Mouse (Mus musculus): ENCODE results near the gene Map6.

The Map6 gene

DNA sequence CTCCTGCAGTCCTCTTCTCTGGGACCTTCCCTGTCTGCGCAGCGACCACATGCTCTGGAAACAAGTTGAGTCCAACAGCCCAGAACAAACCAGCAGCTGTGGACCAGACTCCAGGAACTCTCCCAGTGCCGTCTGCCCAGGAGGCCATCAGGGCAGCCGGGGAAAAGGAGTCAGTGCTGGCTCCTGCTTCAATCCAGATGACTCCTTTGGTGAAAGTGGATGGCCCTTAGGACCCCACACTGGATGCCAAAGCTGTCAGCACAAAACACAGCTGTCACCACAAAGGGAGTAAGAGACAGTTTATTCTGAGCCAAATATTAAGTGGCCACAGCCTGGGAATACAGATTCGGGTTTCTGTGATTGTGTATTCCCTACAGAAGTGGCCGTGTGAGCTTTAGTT lies 23.7 kb downstream of the Map6 start:
- POLR2A ChIA-PET: interaction anchor here in 2 of 4 experiments (0.6 to 2.8 kb wide), 6 partner anchors 12 to 163 kb away, joined by 3 to 16 read pairs (median 4); no protein-coding TSS in a partner anchor
- CTCF ChIA-PET: interaction anchor here in 1 of 4 experiments (1.4 kb wide), 1 partner anchor 24 kb away, joined by 3 read pairs; the partner anchor contains the start of gene Map6

DNA sequence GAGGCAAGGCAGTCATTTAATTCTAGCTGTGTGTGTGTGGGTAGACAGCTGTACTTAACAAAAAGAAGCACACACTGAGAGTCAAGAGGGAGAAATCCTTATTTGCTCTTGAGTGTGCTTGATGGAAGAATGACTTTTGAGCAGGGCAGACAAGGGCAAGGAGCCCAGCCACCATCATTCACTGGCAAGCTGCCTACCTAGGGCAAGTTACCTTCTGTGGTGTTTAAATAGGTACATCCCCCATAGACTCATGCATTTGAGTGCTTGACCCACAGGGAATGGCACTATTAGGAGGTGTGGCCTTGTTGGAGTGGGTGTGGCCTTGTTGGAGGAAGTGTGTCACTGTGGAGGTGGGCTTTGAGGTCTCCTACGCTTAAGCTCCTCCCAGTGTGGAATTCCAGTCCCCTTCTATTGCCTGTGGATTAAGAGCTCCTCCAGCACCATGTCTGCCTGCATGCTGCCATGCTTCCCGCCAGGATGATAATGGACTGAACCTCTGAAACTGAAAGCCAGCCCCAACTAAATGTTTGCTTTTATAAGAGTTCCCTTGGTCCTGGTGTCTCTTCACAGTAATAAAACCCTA lies 27.0 kb downstream of the Map6 start:
- CTCF ChIA-PET: interaction anchor here in 3 of 4 experiments (0.6 to 1.4 kb wide), 4 partner anchors 32 to 1227 kb away, joined by 3 to 5 read pairs (median 4); no protein-coding TSS in a partner anchor

DNA sequence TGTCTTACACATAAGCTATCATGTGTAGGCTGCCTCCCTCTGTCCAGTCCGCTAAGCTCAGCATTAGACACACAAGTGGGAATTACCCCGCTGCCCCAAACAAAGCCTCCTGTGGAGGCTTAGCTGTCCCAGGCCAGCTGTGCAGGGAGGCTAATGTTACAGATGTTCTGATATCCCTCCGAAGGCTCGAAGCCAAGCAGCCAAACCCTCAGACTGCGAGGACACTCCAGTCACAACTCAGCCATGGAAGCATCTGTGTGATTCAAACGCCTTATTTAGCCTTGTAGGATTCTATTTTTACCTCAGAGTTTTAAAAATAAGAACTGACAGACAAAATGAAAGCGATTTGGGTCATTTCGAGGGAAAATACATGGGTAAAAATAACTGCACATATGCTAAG lies 27.9 kb downstream of the Map6 start:
- POLR2A ChIA-PET: interaction anchor here (0.5 to 3.3 kb wide), 7 partner anchors 8 to 113 kb away, joined by 3 to 20 read pairs (median 3); partner anchors contain the start of gene Dgat2 (in 1 of the 4)
- CTCF ChIA-PET: interaction anchor here in 2 of 4 experiments (0.6 to 1.4 kb wide), 2 partner anchors 66 to 70 kb away, joined by 3 to 5 read pairs; no protein-coding TSS in a partner anchor

More for the DNA sequence above, 27.0 kb downstream of the Map6 start:
- POLR2A ChIA-PET: interaction anchor here in 3 of 4 experiments (0.5 to 3.3 kb wide), 10 partner anchors 9 to 233 kb away, joined by 3 to 20 read pairs (median 4); partner anchors contain the start of gene Dgat2 (in 1 of the 3)

DNA sequence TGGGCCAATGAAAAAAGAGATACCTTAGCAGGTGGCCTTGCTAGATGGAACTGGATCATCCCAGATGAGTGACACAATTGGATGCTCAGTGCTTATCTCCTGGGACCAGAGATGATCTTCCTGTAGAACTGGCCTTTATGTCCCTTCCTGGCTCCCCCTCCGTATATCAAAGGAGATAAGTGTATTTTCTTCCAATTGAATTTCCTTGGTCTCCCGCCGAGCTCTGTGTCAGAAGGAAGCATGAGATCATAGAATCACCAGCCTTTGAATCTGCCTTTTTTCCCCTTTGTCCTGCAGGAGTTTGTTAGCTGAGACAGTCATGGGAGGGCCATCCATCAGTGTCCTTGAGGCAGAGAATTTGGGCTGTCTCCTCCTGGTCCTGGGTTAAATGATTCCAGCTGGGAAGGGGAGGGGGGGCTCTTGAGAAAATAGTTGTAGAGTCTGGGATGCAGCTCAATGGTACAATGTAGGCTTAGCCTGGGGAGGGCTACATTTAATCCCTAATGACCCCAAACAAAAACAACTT lies 33.5 kb downstream of the Map6 start:
- CTCF ChIA-PET: interaction anchor here in 1 of 4 experiments (0.6 to 0.7 kb wide), 2 partner anchors 91 to 167 kb away, joined by 3 to 4 read pairs; no protein-coding TSS in a partner anchor
- POLR2A ChIA-PET: interaction anchor here in 1 of 4 experiments (1.1 to 2.3 kb wide), 3 partner anchors 9 to 24 kb away, joined by 3 to 5 read pairs (median 3); no protein-coding TSS in a partner anchor

DNA sequence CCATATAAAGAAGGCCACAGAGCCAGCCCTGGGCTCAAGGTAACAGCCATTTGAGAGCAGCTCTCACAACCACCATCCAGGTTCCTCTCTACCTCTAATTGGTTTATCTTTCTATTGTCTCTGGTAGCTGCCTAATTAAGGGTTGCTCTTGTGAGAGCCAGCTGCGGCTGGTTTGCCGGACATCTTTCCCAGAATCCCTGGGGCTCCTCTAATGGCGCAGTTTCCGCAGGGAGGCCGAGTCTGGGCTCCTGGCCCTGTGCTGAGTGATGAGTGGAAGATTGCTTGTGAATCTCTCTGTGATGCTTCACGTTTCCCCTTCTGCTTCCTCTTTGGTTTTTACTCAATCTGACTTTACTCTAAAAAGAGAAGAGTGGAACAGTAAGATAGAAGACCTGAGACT lies 36.8 kb downstream of the Map6 start:
- ChIA-PET POLR2A (interaction anchor here in 3 of 4 experiments (0.9 to 3.9 kb wide), 11 partner anchors 9 to 180 kb away, joined by 3 to 20 read pairs (median 4); partner anchors contain the start of genes Rps3 (in 1 of the 3) and Serpinh1 (in 1 of the 3)), CTCF (interaction anchor here (0.5 to 2.9 kb wide), 9 partner anchors 17 to 1151 kb away, joined by 3 to 9 read pairs (median 4); no protein-coding TSS in a partner anchor)

DNA sequence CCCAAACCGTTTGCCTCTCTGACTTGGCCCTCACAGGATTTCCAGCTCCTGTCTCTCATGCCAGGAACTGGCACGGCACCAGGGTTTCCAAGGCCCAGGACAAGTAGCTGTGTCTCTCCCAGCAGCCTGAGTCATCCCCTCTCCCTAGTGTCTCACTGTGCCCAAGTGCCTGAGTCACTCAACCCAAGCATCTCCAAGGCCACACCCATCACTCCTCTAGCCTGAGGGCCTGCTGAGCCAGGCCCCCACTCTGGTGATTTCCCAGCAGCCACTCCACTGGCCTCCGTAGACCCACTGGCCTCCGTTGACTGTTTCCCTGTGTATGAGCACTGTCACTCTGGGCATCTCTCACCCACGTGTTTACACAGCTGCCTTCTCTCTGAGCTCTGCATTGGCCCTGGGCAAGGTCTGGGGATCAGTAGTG lies 37.7 kb downstream of the Map6 start:
- ChIA-PET POLR2A (interaction anchor here in 3 of 4 experiments (0.6 to 3.9 kb wide), 15 partner anchors 11 to 648 kb away, joined by 3 to 20 read pairs (median 3); partner anchors contain the start of genes Emsy (in 1 of the 3) and Serpinh1 (in 1 of the 3)), CTCF (interaction anchor here in 2 of 4 experiments (1.1 to 2.9 kb wide), 3 partner anchors 28 to 43 kb away, joined by 3 to 9 read pairs (median 6); no protein-coding TSS in a partner anchor)

DNA sequence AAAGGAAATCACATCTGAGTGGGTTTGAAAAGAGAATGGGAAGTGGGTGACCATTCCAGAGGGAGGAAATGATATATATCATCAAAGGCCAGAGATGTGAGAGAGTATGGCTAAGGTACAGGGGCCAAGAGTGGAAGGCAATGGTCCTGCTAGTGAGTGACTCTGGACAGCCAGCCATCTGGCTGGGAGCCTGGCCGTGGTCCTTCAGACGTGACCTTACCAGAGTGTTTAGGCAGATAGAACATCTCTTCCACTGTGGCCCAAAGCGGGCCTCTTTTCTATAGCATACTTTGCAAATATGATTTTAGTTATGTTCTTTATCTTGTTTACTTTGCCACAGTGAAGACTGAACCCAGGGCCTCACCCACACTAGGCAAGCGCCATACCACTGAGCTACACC lies 38.4 kb downstream of the Map6 start:
- ChIA-PET CTCF (interaction anchor here in 2 of 4 experiments (1.1 to 2.9 kb wide), 3 partner anchors 27 to 44 kb away, joined by 3 to 9 read pairs (median 3); no protein-coding TSS in a partner anchor), POLR2A (interaction anchor here in 3 of 4 experiments (0.6 to 3.9 kb wide), 10 partner anchors 10 to 133 kb away, joined by 3 to 20 read pairs (median 5); no protein-coding TSS in a partner anchor)

DNA sequence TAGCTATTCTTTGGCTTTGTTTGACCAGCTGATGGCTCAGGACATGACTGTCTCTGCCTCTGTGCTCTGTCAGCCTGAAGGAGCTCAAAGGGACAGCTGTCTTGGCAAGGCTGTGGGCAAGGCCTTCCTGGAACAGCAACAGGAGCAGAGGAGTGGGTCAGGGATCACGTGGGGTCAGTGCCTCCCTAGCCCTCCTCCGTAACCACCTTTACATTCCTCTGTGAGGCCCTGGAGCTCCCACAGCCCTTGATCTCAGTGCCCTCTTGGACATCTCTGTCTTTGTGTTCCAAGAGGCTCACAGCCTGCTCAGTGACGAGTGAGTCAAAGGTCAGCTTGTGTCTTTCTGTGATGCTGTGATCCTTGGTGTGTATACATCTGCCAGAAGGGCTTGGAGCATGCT lies 39.4 kb downstream of the Map6 start:
- ChIA-PET CTCF (interaction anchor here in 1 of 4 experiments (1.1 kb wide), 1 partner anchor 45 kb away, joined by 3 read pairs; no protein-coding TSS in a partner anchor), POLR2A (interaction anchor here in 2 of 4 experiments (0.5 to 1.6 kb wide), 5 partner anchors 11 to 615 kb away, joined by 3 to 4 read pairs (median 3); no protein-coding TSS in a partner anchor)

DNA sequence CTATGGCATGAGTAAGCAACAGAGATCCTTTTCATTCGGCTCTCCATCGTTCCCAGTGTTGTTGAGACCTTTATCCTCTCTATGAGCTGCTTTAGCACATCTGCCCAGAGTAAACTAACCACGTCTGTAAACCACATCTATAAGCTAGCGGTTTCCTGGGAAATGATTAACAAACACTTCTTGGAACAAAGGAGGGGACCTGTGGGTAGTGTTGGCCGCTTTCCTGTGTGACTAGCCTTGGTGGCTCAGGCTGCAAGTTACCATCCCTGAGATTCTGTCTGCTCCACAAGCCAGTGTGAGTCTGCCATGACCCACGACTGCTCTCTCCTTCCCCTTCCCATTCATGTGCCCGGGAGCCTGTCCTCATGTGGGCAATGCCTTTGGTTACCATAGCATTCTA lies 44.2 kb downstream of the Map6 start:
- CTCF ChIA-PET: interaction anchor here in 3 of 4 experiments (0.6 to 1.2 kb wide), 3 partner anchors 64 to 568 kb away, joined by 3 to 6 read pairs (median 3); no protein-coding TSS in a partner anchor
- POLR2A ChIA-PET: interaction anchor here in 3 of 4 experiments (0.6 to 1.5 kb wide), 4 partner anchors 9 to 168 kb away, joined by 3 to 4 read pairs (median 3); no protein-coding TSS in a partner anchor

DNA sequence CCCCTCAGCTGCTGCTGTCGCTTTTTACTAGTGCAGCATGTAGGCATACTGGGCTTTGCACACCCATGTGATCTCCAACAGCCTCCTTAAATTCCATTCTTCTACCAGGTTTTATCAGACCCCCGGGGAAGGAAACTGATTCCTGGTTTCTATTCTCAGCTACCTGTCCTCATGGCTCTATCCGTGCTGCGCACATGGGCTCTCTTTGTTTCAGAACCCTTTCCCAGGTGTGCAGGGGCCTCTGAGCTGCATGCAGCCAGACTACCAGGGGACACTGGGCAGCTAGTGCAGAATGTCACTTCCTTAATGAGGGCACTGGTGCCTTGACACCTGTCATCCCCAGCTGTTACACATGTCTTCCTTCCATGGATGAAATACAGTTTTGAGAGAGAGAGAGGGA lies 44.8 kb downstream of the Map6 start:
- POLR2A ChIA-PET: interaction anchor here in 3 of 4 experiments (0.6 to 1.3 kb wide), 6 partner anchors 9 to 28 kb away, joined by 3 to 5 read pairs (median 3); no protein-coding TSS in a partner anchor

DNA sequence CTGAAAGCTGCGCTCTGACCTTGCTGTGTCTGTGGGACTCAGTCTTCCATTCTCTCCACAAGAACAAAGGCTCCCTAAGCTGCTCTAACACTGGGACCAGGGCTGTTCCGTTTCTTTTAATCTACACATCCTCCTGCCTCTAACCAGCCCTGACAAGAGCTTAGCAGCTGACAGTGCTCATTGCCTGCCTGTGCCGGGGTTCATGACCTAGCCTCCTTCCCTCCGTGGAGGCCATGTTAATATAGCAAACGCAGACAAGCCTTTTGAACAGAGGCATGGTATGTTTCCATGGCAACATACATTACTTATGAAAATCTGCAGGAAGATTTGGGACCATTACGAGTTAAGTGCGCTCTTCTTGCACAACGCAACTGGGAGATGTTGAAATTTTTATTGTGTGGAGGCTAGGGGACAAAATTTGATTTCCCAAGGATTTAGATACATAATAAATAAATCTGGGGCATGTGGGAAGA lies 45.5 kb downstream of the Map6 start:
- ChIA-PET POLR2A (interaction anchor here in 2 of 4 experiments (0.9 to 1.2 kb wide), 3 partner anchors 11 to 27 kb away, joined by 3 read pairs; no protein-coding TSS in a partner anchor), CTCF (interaction anchor here in 1 of 4 experiments (1.2 kb wide), 1 partner anchor 62 kb away, joined by 3 read pairs; no protein-coding TSS in a partner anchor)

More for the DNA sequence above, 44.8 kb downstream of the Map6 start:
- CTCF ChIA-PET: interaction anchor here in 2 of 4 experiments (0.6 to 1.2 kb wide), 3 partner anchors 18 to 567 kb away, joined by 3 to 6 read pairs (median 3); no protein-coding TSS in a partner anchor

DNA sequence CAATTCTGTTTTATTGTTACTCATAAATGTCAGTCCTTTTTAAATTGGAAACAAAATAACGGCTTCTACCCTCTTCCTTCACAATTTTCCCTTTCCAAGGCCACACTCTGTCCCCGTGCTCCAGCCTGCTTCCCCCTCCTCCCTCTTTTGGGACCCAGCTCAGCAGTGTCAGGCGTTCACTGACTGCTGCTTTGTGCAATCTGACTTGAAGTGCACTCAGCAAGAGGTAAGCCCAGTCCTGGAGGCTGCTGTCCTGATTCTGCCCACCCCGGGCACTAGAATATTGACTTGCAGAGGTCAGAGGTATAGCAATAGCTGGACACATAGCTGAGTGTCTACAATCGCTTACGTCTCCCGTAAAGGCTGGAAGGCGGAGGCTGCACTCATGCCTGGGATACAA lies 46.0 kb downstream of the Map6 start:
- CTCF ChIA-PET: no interaction called here

DNA sequence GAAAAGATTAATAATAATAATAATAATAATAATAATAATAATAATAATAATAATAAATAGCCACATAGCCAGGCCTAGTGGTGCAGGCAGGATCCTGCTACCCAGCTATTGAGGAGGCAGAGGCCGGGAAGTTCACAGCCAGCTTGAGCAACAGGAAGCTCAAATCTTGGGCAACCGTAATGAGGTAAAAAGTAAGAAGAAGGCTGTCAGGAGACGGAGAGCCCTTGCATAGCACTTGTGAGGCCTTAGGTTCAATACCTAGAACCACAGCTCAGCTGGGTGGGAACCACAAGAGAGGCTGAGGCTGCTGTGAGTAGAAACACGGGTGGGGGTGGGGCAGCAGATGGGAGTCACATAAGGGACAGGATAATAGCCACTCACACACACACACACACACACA lies 47.3 kb downstream of the Map6 start:
- ChIA-PET CTCF (interaction anchor here in 2 of 4 experiments (0.6 to 1.3 kb wide), 3 partner anchors 45 to 238 kb away, joined by 3 to 7 read pairs (median 3); no protein-coding TSS in a partner anchor), POLR2A (interaction anchor here in 2 of 4 experiments (0.7 to 1.9 kb wide), 3 partner anchors 10 to 53 kb away, joined by 3 to 5 read pairs (median 4); no protein-coding TSS in a partner anchor)

More for the DNA sequence above, 46.0 kb downstream of the Map6 start:
- POLR2A ChIA-PET: interaction anchor here in 1 of 4 experiments (0.9 to 1.6 kb wide), 3 partner anchors 11 to 27 kb away, joined by 3 read pairs; no protein-coding TSS in a partner anchor

DNA sequence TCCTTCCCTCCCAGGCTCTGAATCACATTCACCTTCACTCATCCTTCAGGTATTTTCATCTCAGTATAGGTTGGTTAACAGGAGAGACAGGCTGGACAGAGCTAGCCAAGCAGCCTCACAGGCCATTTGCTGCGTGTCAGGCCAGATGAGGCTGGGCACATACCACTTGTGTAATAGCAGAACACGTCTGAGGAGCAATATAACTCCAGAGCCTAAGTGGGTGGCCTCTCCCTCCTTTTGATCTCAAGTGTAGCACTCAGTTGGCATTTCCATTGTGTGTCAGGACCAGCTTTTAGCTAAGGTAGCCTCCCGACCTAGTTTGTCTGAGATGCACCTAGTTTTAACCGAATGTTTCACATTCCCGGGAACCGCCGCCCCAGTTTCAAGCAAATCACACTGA lies 49.0 kb downstream of the Map6 start:
- ChIA-PET CTCF (interaction anchor here (0.6 to 1.6 kb wide), 4 partner anchors 16 to 48 kb away, joined by 3 to 5 read pairs (median 5); no protein-coding TSS in a partner anchor), POLR2A (interaction anchor here in 1 of 4 experiments (0.8 to 1.7 kb wide), 3 partner anchors 12 to 135 kb away, joined by 3 to 6 read pairs (median 3); no protein-coding TSS in a partner anchor)

DNA sequence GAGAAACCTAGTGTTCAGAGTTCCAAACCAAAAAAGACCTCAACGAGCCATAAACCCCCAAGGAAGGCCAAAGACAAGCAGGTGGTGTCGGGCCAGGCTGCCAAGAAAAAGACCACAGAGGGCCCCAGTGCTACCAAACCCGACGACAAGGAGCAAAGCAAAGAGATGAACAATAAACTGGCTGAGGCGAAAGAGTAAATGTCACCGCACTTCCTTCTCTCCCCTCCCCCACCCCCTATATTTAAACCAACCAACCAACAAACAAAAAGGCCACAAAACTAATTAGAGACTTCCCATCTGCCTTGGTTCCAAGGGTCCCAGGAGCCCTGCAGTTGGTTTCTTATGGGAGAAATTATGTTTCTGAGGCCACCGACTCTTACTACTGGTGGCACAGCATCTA lies 50.2 kb downstream of the Map6 start:
- POLR2A ChIA-PET: interaction anchor here in 2 of 4 experiments (1.1 to 1.2 kb wide), 2 partner anchors 10 to 43 kb away, joined by 3 read pairs; no protein-coding TSS in a partner anchor
- CTCF ChIA-PET: no interaction called here

DNA sequence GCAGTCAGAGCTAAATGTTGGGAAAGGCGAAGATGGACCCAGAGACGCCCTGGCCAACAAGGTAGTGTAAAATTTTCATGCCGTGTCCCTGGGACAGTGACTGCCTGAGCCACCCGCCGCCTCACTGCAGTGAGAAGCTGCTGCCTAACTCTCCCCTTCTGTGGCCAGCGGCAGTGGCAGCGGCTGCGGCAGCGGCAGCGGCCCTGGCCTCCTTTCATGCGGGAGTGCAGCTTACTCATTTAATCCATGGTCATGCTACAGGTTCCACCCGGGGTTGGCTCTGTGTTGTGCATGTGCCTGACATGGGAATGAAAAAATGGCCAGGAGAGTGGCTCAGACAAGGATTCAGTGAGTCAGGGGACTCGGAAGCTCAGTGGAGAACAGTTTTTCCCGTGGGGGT lies 53.3 kb downstream of the Map6 start:
- CTCF ChIA-PET: interaction anchor here in 3 of 4 experiments (0.6 to 2.3 kb wide), 10 partner anchors 12 to 146 kb away, joined by 3 to 8 read pairs (median 4); no protein-coding TSS in a partner anchor
- POLR2A ChIA-PET: interaction anchor here in 2 of 4 experiments (0.6 to 2.4 kb wide), 11 partner anchors 9 to 56 kb away, joined by 3 to 12 read pairs (median 3); no protein-coding TSS in a partner anchor

DNA sequence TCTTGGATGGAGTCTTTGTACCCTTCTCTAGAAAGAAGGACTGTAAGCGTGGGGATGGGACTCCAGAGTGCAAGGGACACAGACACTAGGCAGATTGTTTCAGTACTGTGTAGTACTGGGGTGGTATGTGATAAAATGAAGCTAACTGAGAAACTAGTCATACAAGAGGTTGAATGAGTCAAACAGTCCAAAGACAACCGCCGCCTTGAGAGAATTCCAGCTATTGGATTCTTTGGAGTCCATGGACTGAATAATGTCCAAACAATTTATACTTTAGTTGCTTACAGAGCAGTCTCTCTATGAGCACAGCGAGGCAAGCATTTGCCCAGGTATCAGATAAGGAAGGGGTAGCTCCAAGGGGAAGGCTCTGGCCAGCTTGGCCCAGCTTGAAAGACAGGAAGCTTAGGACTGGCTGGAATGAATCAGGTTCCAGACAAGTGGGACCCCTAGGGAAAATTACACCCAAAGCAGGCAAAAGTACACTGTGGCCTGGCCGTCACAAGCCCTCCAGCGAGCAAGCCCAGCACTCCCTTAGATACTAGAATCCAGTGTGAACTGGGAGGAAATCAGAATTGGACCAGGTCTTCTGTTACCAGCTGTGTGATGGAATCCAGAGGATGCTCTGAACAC lies 55.6 kb downstream of the Map6 start:
- CTCF ChIA-PET: interaction anchor here in 2 of 4 experiments (1.2 to 1.8 kb wide), 3 partner anchors 10 to 52 kb away, joined by 3 to 6 read pairs (median 3); no protein-coding TSS in a partner anchor
- POLR2A ChIA-PET: interaction anchor here in 1 of 4 experiments (1.3 kb wide), 1 partner anchor 30 kb away, joined by 3 read pairs; the partner anchor contains the start of gene Serpinh1

Measured in embryonic stem cell, embryonic (primary cell).